Mouse (Mus musculus) ZHBTc4 (cell line): ENCODE data around the gene Mamstr.
"Not testable (repeated sequence)": the region's sequence is repeated elsewhere in the genome, so short reads cannot be mapped to it uniquely, and the experiment has no call there.

ENCODE experiments used
- DNase-seq: peaks from one replicate; pipeline ENCODE4 v3.0.0-alpha.2; 2011; ENCODE audit warnings: low read depth, low spot score

Mamstr gene

GRCm38 (mm10) chr7:45649351-45649750 is 9.6 kb downstream of the Mamstr start:
- DNase-seq: no peak

GRCm38 (mm10) chr7:45650484-45650883 is 10.7 kb downstream of the Mamstr start:
- not testable (repeated sequence) for DNase-seq

GRCm38 (mm10) chr7:45654424-45655047 is 14.8 kb downstream of the Mamstr start:
- peak; percentile 31 for DNase-seq

- no peak for DNase-seq
These were observed 21.1 kb downstream of the Mamstr start for GRCm38 (mm10) chr7:45660746-45661478.

DNA sequence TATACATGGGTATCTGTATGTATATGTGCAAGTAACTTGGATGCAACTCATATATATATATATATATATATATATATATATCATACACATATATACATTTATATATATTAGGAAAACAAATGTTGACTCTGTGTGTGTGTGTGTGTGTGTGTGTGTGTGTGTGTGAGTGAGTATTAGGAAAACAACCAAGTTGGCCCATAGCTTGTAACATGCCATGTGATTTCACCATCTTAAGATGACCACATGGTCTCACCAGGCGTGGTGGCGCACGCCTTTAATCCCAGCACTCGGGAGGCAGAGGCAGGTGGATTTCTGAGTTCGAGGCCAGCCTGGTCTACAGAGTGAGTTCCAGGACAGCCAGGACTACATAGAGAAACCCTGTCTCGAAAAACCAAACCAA is 21.9 kb downstream of the Mamstr start:
- DNase-seq: not testable (repeated sequence)

GRCm38 (mm10) chr7:45665303-45666138 is 25.7 kb downstream of the Mamstr start:
- DNase-seq: no peak

DNA sequence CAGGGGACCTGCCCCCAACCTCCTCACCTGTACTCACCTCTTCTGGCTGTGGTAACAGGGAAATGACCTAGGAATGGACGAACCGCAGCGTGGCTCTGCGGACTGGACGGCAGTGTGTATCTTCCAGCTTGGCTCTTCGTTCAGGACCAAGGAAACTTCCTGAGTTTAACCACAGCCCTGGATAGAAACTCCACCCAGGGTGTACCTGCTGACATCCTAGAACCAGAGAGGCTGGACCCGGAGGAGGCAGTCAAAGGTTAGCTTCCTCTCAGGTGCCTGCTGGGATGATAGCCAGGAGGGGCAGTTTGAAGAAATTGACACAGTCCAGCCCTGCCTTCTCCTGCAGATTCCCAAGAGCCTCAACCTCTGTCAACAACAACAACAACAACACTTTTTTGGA is 26.4 kb downstream of the Mamstr start, which contains the start of gene Fut2:
Gene Fut2 (minus strand): TSS at position 234 of the 400 bp plus-strand sequence.
- DNase-seq: no peak

- DNase-seq: no peak
These were observed 28.0 kb downstream of the Mamstr start for GRCm38 (mm10) chr7:45667761-45668160.

DNA sequence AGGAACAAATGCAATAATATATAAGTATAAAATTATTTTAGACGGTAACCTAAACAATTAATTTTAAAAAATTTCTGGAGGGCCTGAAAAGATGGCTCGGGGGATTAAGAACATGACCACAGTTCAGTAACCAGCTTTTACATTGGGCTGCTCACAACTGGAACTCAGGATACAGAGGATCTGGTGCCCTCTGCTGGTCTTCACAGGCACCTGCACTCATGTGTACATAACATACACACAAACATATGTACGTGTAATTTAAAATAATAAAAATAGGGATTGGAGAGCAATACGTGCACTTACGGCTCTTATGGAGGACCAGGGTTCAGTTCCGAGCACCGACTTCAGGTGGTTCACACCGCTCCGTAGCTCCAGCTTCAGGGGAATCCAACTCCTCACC is 29.1 kb downstream of the Mamstr start:
- DNase-seq: peak; percentile 80

- no peak for DNase-seq
These were observed 38.0 kb downstream of the Mamstr start for GRCm38 (mm10) chr7:45677627-45678295.

DNA sequence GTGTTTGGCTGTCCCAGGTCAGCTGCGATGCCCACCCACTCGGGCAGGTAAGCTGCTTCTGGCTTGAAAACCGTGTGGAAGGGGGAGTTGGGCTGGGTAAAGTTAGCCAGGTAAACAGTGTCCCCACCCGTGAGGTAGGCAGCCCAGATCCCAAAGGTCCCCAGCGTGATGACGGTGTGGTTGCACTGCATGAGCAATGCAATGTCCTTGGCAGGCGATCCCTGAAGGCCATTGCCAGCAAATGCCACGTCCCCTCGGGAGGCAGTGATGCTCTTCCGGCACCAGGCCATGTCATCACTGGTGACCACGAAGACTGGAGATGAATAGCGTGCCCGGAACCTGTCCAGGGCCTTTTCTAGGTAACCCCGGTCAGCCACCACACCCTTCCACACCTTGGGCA is 38.7 kb downstream of the Mamstr start:
- no peak for DNase-seq

DNA sequence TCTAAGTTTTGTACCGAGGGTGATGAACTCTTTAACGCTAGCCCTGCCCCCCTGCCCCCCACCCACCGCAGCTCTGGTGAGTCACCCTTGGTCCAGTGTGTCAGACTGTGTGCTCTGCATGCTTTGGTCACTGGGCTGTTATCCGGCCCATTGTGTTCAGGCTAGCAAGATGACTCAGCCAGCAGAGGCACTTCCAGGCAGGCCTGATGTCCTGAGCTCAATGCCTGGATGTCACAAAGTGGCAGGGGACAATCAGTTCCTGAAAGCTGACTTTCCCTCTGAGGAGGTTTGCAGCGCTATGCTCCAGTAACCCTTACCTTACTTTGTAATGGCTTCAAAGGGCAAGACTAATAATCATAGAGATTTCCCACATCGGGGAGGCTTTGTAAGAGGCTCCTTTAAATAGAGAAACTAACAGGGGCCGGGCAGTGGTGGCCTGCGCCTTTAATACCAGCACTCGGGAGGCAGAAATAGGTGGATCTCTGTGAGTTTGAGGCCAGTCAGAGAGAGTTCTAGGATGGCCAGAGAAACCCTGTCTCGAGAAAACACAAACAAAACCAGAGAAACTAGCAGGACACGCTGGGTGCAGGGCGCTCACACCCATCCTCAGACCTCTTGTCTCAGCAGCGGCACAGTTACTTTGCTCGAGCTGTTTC is 40.3 kb downstream of the Mamstr start:
- DNase-seq: no peak

DNA sequence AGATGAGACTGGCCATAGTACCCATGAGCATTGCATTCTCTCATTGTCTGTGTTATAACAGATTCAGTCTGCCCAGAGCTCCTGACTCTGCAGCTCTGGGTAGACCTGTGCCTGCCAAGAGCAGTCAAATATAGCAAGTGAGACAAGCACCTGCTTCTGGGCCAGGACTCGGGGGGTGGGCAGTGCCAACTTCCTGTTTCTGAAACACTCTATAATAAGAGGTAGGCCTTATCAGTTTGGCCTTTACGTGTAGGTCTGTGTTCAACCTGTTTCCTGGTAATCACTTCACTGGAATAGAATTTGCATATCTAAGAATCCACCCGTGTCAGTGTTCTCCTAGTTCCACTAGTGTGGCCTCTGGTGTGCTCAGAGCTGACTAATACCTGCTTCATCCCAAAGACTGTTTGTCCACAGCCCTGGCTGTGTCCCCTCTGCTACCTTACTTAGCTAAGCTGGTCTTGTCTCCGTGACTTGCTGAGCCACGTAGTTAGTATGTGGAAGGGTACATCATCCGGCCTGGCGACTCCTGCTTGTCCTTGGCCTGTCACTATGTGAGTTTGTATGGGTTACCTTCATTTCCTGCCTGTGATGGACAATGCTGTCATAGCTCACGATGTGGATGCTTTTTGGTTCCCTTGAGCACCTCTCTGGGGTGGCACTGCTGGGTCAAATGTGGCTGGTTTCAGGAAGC is 41.4 kb downstream of the Mamstr start:
- DNase-seq: no peak

DNA sequence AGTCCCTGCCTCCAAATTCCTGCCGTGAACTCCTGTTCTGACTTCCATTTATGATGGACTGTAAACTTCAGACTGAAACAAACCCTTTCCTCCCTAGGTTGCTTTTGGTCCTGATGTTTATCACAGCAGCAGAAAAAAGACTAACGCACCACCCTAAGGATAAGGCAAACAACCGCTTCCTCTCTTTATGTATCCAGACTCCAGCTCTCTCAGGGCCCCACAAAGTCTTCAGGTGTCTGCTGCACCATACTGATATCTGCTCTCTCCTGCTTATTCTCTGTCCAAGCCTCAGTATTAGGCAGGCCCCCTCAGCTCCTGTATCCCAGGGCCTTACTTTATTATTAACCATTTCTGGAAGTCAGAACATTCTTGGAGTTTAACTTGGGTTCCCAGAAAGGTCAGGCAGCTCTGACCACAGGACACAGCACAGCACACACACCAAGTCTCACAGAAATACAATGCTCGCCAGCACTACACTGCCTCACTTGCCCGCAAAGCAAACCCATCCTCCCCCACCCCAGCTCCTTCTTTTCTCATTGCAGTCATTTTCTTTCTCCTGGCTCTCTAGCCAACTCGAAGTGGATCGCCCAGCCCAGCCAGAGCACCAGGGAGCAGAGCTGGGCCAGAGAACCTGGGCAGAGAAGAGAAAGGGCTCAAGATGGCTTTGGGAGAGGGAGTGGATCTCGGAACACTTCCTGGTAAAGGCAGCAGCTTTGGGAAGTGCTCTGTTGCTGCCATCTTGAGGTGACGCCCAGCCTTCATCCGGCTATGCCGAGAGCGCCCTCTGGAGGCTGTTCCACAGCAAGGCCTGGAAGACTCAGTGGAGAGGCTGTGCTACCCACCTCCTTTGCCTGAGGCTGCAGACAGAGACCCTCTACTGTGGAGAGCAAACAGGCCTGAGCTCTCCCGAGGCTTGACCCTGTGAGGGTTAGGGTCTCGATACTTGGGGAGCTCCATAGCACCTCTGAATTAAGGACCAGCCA is 42.7 kb downstream of the Mamstr start:
- DNase-seq: peak; percentile 94

GRCm38 (mm10) chr7:45683396-45684050 is 43.7 kb downstream of the Mamstr start, which contains the start of gene Ntn5:
Gene Ntn5, plus strand, starts transcription at chr7:45684022.
- DNase-seq: no peak

DNA sequence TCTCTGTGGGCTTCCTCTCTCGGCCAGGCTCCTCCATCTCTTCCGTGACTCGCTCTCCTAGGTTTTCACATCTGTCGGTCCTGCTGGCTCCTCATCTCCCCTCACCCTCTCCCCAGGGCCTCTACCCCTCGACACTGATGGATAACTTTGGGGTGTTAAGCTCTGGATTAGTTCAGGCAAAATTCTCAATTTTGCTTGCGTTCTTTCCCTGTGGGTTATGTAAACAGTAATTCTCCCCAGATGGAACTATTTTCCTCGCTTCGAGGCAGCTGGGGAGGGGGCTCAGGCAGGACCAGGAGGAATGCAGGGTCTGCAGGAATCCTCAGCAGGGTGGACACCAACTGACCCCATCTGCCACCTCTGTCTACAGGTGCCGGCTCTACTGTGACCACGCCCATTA is 46.0 kb downstream of the Mamstr start:
- DNase-seq: no peak

- no peak for DNase-seq
These were observed 47.1 kb downstream of the Mamstr start for GRCm38 (mm10) chr7:45686841-45687240.

DNA sequence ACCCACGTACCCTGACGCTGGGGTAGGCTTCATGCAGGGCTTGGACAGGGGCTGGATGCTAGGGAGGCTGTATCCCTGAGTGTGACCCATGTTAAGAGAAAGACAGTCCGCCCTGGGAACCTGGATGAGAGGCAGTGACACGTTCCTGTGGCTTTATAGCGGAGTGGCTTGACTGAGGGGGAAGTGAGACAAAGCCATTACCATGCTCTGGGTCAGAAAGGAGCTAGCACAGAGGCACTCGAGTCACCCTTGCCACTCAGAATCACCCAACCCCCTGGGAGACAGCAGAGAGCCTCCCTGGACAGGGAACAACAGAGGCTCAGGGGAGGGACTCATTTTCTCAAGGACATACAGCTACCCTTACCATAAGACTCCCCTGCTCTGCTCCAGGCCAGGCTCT is 49.3 kb downstream of the Mamstr start:
- no peak for DNase-seq

DNA sequence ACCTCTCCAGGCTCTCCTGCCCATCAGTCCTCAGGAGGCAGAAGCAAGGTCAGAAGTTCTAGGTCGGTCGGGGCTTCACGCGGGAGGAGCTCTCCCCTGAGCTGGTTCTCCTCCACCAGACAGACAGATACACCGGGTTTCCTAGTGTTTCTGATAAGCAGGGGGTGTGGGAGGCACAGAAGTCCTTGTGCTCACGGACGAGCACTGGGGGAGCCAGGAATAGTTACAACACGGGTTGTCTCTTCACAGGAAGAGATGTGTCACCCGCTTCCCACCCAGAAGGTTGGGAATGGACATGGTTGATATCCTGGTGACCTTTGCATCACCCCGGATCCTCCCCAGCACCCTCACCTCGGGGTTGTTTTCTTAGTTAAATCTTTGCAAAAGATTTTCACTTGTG is 50.0 kb downstream of the Mamstr start:
- DNase-seq: no peak
